Comparison of ENCODE assay signal across 10 mouse cellular contexts in the genomic region with DNA sequence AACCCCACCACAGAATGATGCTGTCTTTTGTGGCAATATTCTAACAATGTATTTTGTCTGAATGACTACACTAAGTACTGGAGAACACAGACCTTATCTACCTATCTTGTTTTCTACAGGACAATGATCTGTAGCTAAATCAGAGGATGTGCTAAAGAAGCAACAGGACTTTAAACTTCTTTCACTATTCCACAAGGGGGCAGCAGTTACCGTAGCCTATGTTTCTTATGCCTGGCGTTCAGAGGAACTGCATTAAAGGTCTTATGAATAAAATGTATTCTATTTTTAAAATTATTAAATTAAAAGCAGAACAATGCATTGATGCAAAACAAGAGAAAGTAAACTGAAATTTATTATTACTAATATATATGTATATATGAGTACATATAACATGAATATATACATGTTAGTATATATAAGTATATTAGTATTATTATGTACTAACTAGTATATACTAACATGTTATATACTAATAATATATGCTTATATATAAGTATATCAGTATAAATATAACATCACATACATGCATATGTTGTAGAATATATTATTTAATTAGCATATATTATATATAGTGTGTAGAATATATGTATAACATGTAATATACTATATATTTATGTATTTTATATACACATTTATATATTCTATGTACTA. TPM values are rescaled to one million over a fixed set of nuclear protein-coding genes. Genes with fewer than 3 reads are reported as not detected.
DNase-seq lines count a peak whose midpoint lies in the region; ATAC-seq lines count a peak whose summit lies in the region.
"Had no signal": no experiment of that assay in that cellular context is flagged by ENCODE, and none has a peak within 500 bp of the region (broad histone marks: within the 10 kb centered on the region; RNA-seq: fewer than 3 reads in every experiment).

No protein-coding gene starts in this region.

- H3K4me3 ChIP-seq in hindbrain, embryonic 10.5 days: no peak overlapping the region
- no peak overlapping the region for H3K4me3 ChIP-seq in hindbrain, embryonic 12.5 days
- no peak overlapping the region for H3K4me3 ChIP-seq in forebrain, embryonic 12.5 days (replicated peaks)
- H3K4me3 ChIP-seq in midbrain, embryonic 13.5 days (replicated peaks): no peak overlapping the region
- H3K4me3 ChIP-seq: embryonic facial prominence, embryonic 13.5 days; lung, embryonic 15.5 days had no signal

- H3K9me3 ChIP-seq in hindbrain, embryonic 10.5 days: no peaks in the 10 kb centered on the region
- 0 out of 2 replicates have a peak, but pooled peaks cover 2% of the 10 kb centered on the region for H3K9me3 ChIP-seq in hindbrain, embryonic 12.5 days (replicated peaks)
- H3K9me3 ChIP-seq in forebrain, embryonic 12.5 days: no peaks in the 10 kb centered on the region
- no peaks in the 10 kb centered on the region for H3K9me3 ChIP-seq in midbrain, embryonic 13.5 days
- H3K9me3 ChIP-seq: embryonic facial prominence, embryonic 13.5 days; lung, embryonic 15.5 days had no signal

- H3K4me1 ChIP-seq in hindbrain, embryonic 10.5 days (replicated peaks): no peaks in the 10 kb centered on the region
- no peaks in the 10 kb centered on the region for H3K4me1 ChIP-seq in hindbrain, embryonic 12.5 days
- no peaks in the 10 kb centered on the region for H3K4me1 ChIP-seq in forebrain, embryonic 12.5 days
- H3K4me1 ChIP-seq in midbrain, embryonic 13.5 days (replicated peaks): no peaks in the 10 kb centered on the region
- H3K4me1 ChIP-seq: embryonic facial prominence, embryonic 13.5 days; lung, embryonic 15.5 days had no signal

- DNase-seq in hindbrain, embryonic 10.5 days (ENCODE audit: low spot score): peak; percentile 27
- DNase-seq in CD4-positive helper T cell, adult 2 months (ENCODE audit: low read depth, low spot score): peak; percentile 64
- DNase-seq in adrenal gland, postnatal 36 days: peak; percentile 15 to 63
- DNase-seq in kidney, postnatal 36 days: peak; percentile 59 to 60
- peak; percentile 45 for DNase-seq in thymus, postnatal 4 days

- H3K36me3 ChIP-seq in hindbrain, embryonic 10.5 days: no peaks in the 10 kb centered on the region
- H3K36me3 ChIP-seq in hindbrain, embryonic 12.5 days: no peaks in the 10 kb centered on the region
- no peaks in the 10 kb centered on the region for H3K36me3 ChIP-seq in forebrain, embryonic 12.5 days (replicated peaks)
- H3K36me3 ChIP-seq in midbrain, embryonic 13.5 days: no peaks in the 10 kb centered on the region
- H3K36me3 ChIP-seq: embryonic facial prominence, embryonic 13.5 days; lung, embryonic 15.5 days had no signal

- H3K27ac ChIP-seq in hindbrain, embryonic 10.5 days: no peak overlapping the region
- H3K27ac ChIP-seq in hindbrain, embryonic 12.5 days: no peak overlapping the region
- H3K27ac ChIP-seq in forebrain, embryonic 12.5 days: no peak overlapping the region
- H3K27ac ChIP-seq in midbrain, embryonic 13.5 days: no peak overlapping the region
- H3K27ac ChIP-seq: embryonic facial prominence, embryonic 13.5 days; lung, embryonic 15.5 days had no signal

- no peak overlapping the region for H3K9ac ChIP-seq in hindbrain, embryonic 12.5 days
- no peak overlapping the region for H3K9ac ChIP-seq in forebrain, embryonic 12.5 days
- H3K9ac ChIP-seq in midbrain, embryonic 13.5 days (replicated peaks): no peak overlapping the region
- H3K9ac ChIP-seq: embryonic facial prominence, embryonic 13.5 days; lung, embryonic 15.5 days had no signal

- H3K4me2 ChIP-seq in hindbrain, embryonic 12.5 days (replicated peaks): no peak overlapping the region
- H3K4me2 ChIP-seq in forebrain, embryonic 12.5 days: no peak overlapping the region
- no peak overlapping the region for H3K4me2 ChIP-seq in midbrain, embryonic 13.5 days (replicated peaks)
- H3K4me2 ChIP-seq: embryonic facial prominence, embryonic 13.5 days; lung, embryonic 15.5 days had no signal

- no peaks in the 10 kb centered on the region for H3K27me3 ChIP-seq in hindbrain, embryonic 10.5 days (ENCODE audit: insufficient read depth, poor library complexity, severe bottlenecking)
- no peaks in the 10 kb centered on the region for H3K27me3 ChIP-seq in hindbrain, embryonic 12.5 days
- no peaks in the 10 kb centered on the region for H3K27me3 ChIP-seq in forebrain, embryonic 12.5 days
- H3K27me3 ChIP-seq in midbrain, embryonic 13.5 days: no peaks in the 10 kb centered on the region
- H3K27me3 ChIP-seq: embryonic facial prominence, embryonic 13.5 days; lung, embryonic 15.5 days had no signal

- no peak for ATAC-seq in hindbrain, embryonic 12.5 days (ENCODE audit: low FRiP score)
- ATAC-seq in forebrain, embryonic 12.5 days (ENCODE audit: low FRiP score): peak; percentile 58; the same call in 1 of the 2 replicates
- ATAC-seq in midbrain, embryonic 13.5 days: 0 out of 2 replicates have a peak, but pooled peaks have one; percentile 50

- 11% methylated on average over 2 of the region's 2 CpGs for WGBS in hindbrain, embryonic 10.5 days
- 13% methylated on average over 2 of the region's 2 CpGs for WGBS in hindbrain, embryonic 12.5 days
- 12% methylated on average over 2 of the region's 2 CpGs for WGBS in forebrain, embryonic 12.5 days
- WGBS in midbrain, embryonic 13.5 days: 7% methylated on average over 2 of the region's 2 CpGs

RNA-seq across cellular contexts. Expression of a gene that starts 35.0 kb away (rescaled TPM):
- polyA plus RNA-seq in hindbrain, embryonic 10.5 days (2016; fragmentation: Nextera tagmentation; extraction: Ambion mirVana): not detected in 2 replicates
- not detected in 2 replicates for polyA plus RNA-seq in hindbrain, embryonic 12.5 days (2016; fragmentation: Nextera tagmentation; extraction: Ambion mirVana)
- not detected for total RNA-seq in adrenal gland, postnatal 36 days (2021)
- not detected in 2 replicates for polyA plus RNA-seq in forebrain, embryonic 12.5 days (2016; fragmentation: Nextera tagmentation; extraction: Ambion mirVana)
- polyA plus RNA-seq in midbrain, embryonic 13.5 days (2015; fragmentation: Nextera tagmentation; extraction: Ambion mirVana): not detected in 2 replicates
- polyA plus RNA-seq: embryonic facial prominence, embryonic 13.5 days had no signal

RNA-seq across cellular contexts. Expression of a gene that starts 59.5 kb away (rescaled TPM):
- 13.3 and 17.3 TPM in 2 replicates for polyA plus RNA-seq in hindbrain, embryonic 10.5 days (2016; fragmentation: Nextera tagmentation; extraction: Ambion mirVana)
- 23.3 and 26.9 TPM in 2 replicates for polyA plus RNA-seq in hindbrain, embryonic 12.5 days (2016; fragmentation: Nextera tagmentation; extraction: Ambion mirVana)
- total RNA-seq in adrenal gland, postnatal 36 days (2021): 10 to 100 TPM; 13.5 to 15.9 TPM
- 23.6 and 24.3 TPM in 2 replicates for polyA plus RNA-seq in forebrain, embryonic 12.5 days (2016; fragmentation: Nextera tagmentation; extraction: Ambion mirVana)
- 20.9 and 23.8 TPM in 2 replicates for polyA plus RNA-seq in midbrain, embryonic 13.5 days (2015; fragmentation: Nextera tagmentation; extraction: Ambion mirVana)
